13 mouse cellular contexts compared by ENCODE assay signal in genomic region chr6:120194963-120195362, GRCm38 (mm10).
DNase-seq lines count a peak whose midpoint lies in the region; ATAC-seq and TF ChIP-seq lines count a peak whose summit lies in the region.
"Had no signal": no experiment of that assay in that cellular context is flagged by ENCODE, and none has a peak within 500 bp of the region (broad histone marks: within the 10 kb centered on the region; RNA-seq: fewer than 3 reads in every experiment).

No protein-coding gene starts in this region.

- H3K27ac ChIP-seq in ES-Bruce4 (ENCODE audit: insufficient read depth, low read length) = no peak overlapping the region
- no peak overlapping the region for H3K27ac ChIP-seq in neural tube, embryonic 15.5 days (replicated peaks)
- no peak overlapping the region for H3K27ac ChIP-seq in forebrain, embryonic 10.5 days
- H3K27ac ChIP-seq: embryonic facial prominence, embryonic 13.5 days; liver, embryonic 15.5 days had no signal

- no peaks in the 10 kb centered on the region for H3K9me3 ChIP-seq in ES-Bruce4 (replicated peaks; ENCODE audit: control insufficient read depth, insufficient read depth, low read length, poor library complexity, severe bottlenecking)
- no peaks in the 10 kb centered on the region for H3K9me3 ChIP-seq in neural tube, embryonic 15.5 days (replicated peaks)
- no peaks in the 10 kb centered on the region for H3K9me3 ChIP-seq in forebrain, embryonic 10.5 days
- H3K9me3 ChIP-seq: embryonic facial prominence, embryonic 13.5 days; G1E; liver, embryonic 15.5 days had no signal

- no peak overlapping the region for H3K4me3 ChIP-seq in ES-Bruce4 (ENCODE audit: low read depth, low read length)
- H3K4me3 ChIP-seq in neural tube, embryonic 15.5 days (replicated peaks) = no peak overlapping the region
- H3K4me3 ChIP-seq in forebrain, embryonic 10.5 days = no peak overlapping the region
- H3K4me3 ChIP-seq: embryonic facial prominence, embryonic 13.5 days; liver, embryonic 15.5 days had no signal

- TF ChIP-seq POLR2A in ES-Bruce4 (IDR thresholded peaks at IDR 0.05; ENCODE audit: insufficient read depth, low read length) = no peak

- TF ChIP-seq CTCF in ES-Bruce4 (IDR thresholded peaks at IDR 0.05; ENCODE audit: low read depth, low read length) = no peak

- no peak overlapping the region for H3K4me2 ChIP-seq in neural tube, embryonic 15.5 days
- H3K4me2 ChIP-seq: embryonic facial prominence, embryonic 13.5 days; liver, embryonic 15.5 days had no signal

- no peaks in the 10 kb centered on the region for H3K36me3 ChIP-seq in ES-Bruce4 (ENCODE audit: control insufficient read depth, insufficient read depth, low read length, poor library complexity, severe bottlenecking)
- no peaks in the 10 kb centered on the region for H3K36me3 ChIP-seq in neural tube, embryonic 15.5 days
- H3K36me3 ChIP-seq in forebrain, embryonic 10.5 days (replicated peaks) = no peaks in the 10 kb centered on the region
- H3K36me3 ChIP-seq: embryonic facial prominence, embryonic 13.5 days; G1E; liver, embryonic 15.5 days had no signal

- peak; percentile 58 to 66 for DNase-seq in cerebellum, postnatal 10 days
- no peak for DNase-seq in cerebellum, adult 9-11 months
- peak; percentile 62 for DNase-seq in kidney, postnatal 10 days
- DNase-seq in lung, postnatal 14 days = peak; percentile 67
- no peak for DNase-seq in adrenal gland, postnatal 10 days
- no peak for DNase-seq in forebrain, embryonic 10.5 days (ENCODE audit: extremely low spot score, low spot score)
- DNase-seq: adrenal gland, adult 8-10 months; cerebellum, adult 11-12 months had no signal

- 0 out of 2 replicates have a peak, but pooled peaks have one; percentile 17 for TF ChIP-seq EP300 in ES-Bruce4 (IDR thresholded peaks at IDR 0.05; ENCODE audit: insufficient read depth, low read depth, low read length)

- WGBS in neural tube, embryonic 15.5 days = 29% methylated on average over 7 of the region's 7 CpGs
- WGBS in forebrain, embryonic 10.5 days = 18% methylated on average over 7 of the region's 7 CpGs

- ATAC-seq in neural tube, embryonic 15.5 days (ENCODE audit: low FRiP score) = no peak

- no peaks in the 10 kb centered on the region for H3K27me3 ChIP-seq in ES-Bruce4 (ENCODE audit: control insufficient read depth, insufficient read depth, low read length, poor library complexity, severe bottlenecking)
- H3K27me3 ChIP-seq in neural tube, embryonic 15.5 days (replicated peaks) = no peaks in the 10 kb centered on the region
- H3K27me3 ChIP-seq in forebrain, embryonic 10.5 days (ENCODE audit: poor library complexity, severe bottlenecking) = peaks cover 25% of the 10 kb centered on the region

- peaks cover 8% of the 10 kb centered on the region for H3K4me1 ChIP-seq in ES-Bruce4 (ENCODE audit: control insufficient read depth, insufficient read depth, low read length)
- H3K4me1 ChIP-seq in neural tube, embryonic 15.5 days = peaks cover 11% of the 10 kb centered on the region
- peaks cover 49% of the 10 kb centered on the region for H3K4me1 ChIP-seq in forebrain, embryonic 10.5 days

- peak overlapping the region; percentile 16 for H3K9ac ChIP-seq in ES-Bruce4 (ENCODE audit: low read depth, poor library complexity, severe bottlenecking)
- no peak overlapping the region for H3K9ac ChIP-seq in neural tube, embryonic 15.5 days (replicated peaks)
- H3K9ac ChIP-seq: embryonic facial prominence, embryonic 13.5 days; liver, embryonic 15.5 days had no signal

Comparison
In these comparisons a context has a peak if more than half of its experiments do, and no peak if none do; other contexts are left out.
1. DNase-seq: peak in cerebellum, postnatal 10 days (2 of 2), kidney, postnatal 10 days (single experiment) and lung, postnatal 14 days (single experiment); none in cerebellum, adult 9-11 months (single experiment), adrenal gland, postnatal 10 days (single experiment) and forebrain, embryonic 10.5 days (single experiment).